Comparison of ENCODE assay signal across 8 mouse cellular contexts in genomic region chr10:81292554-81293333, GRCm38 (mm10). TPM values are rescaled to one million over a fixed set of nuclear protein-coding genes. Genes with fewer than 3 reads are reported as not detected.
A peak's percentile ranks its signal among the peaks of the same experiment; 100 is the strongest.
DNase-seq lines count a peak whose midpoint lies in the region; ATAC-seq lines count a peak whose summit lies in the region.

Pip5k1c (plus strand) TSS chr10:81292963.

- peak; percentile 91 for ATAC-seq in CD4-positive, CD25-positive, alpha-beta regulatory T cell, adult 4 months
- ATAC-seq in heart, embryonic 14.5 days (ENCODE audit: insufficient number of reproducible peaks, insufficient read depth, low FRiP score, low read depth), result peak; percentile 93
- ATAC-seq in liver, embryonic 13.5 days (ENCODE audit: low read depth), result peak; percentile 93
- peak; percentile 92 for ATAC-seq in stomach, embryonic 16.5 days (ENCODE audit: insufficient read depth, low FRiP score)

- peak within 1 kb of the TSS; percentile 60 to 75 for H3K27ac ChIP-seq in heart, embryonic 14.5 days (replicated peaks in 1 of 2; ENCODE audit: control insufficient read depth in 1 of 2, insufficient read depth in 1 of 2, low read depth in 2 of 2, low read length in 2 of 2)
- peak within 1 kb of the TSS; percentile 85 for H3K27ac ChIP-seq in liver, embryonic 13.5 days
- H3K27ac ChIP-seq in stomach, embryonic 16.5 days (ENCODE audit: low read length), result peak within 1 kb of the TSS; percentile 94

- H3K9ac ChIP-seq in heart, embryonic 14.5 days (ENCODE audit: low read length), result peak within 1 kb of the TSS; percentile 78
- peak within 1 kb of the TSS; percentile 85 for H3K9ac ChIP-seq in liver, embryonic 13.5 days
- H3K9ac ChIP-seq in stomach, embryonic 16.5 days (ENCODE audit: low read length), result peak within 1 kb of the TSS; percentile 86

- DNase-seq in c-Kit-negative CD71-positive TER-119-positive erythroid progenitor cells, embryonic 14.5 days (ENCODE audit: low read depth, low spot score), result peak; percentile 100
- DNase-seq in fibroblast of lung, adult 2 months (ENCODE audit: low read depth), result peak; percentile 100
- DNase-seq in kidney, postnatal 14 days, result peak; percentile 100
- peak; percentile 100 for DNase-seq in liver, embryonic 13.5 days
- DNase-seq in neural tube, embryonic 10.5 days (ENCODE audit: extremely low spot score, low spot score), result peak; percentile 98

- H3K27me3 ChIP-seq in heart, embryonic 14.5 days (ENCODE audit: control insufficient read depth, insufficient read depth, low read length), result peaks cover 32% of the 10 kb centered on the region
- peaks cover 13% of the 10 kb centered on the region for H3K27me3 ChIP-seq in liver, embryonic 13.5 days
- no peaks in the 10 kb centered on the region for H3K27me3 ChIP-seq in stomach, embryonic 16.5 days (ENCODE audit: control insufficient read depth, insufficient read depth, low read length)

- peaks cover 20 to 24% of the 10 kb centered on the region in 2 experiments for H3K4me1 ChIP-seq in heart, embryonic 14.5 days (ENCODE audit: control insufficient read depth in 2 of 2, insufficient read depth in 2 of 2, low read length in 2 of 2)
- H3K4me1 ChIP-seq in liver, embryonic 13.5 days (replicated peaks), result peaks cover 82% of the 10 kb centered on the region
- peaks cover 42% of the 10 kb centered on the region for H3K4me1 ChIP-seq in stomach, embryonic 16.5 days (ENCODE audit: control insufficient read depth, insufficient read depth, low read length)

- peak within 1 kb of the TSS; percentile 98 for H3K4me2 ChIP-seq in heart, embryonic 14.5 days (ENCODE audit: low read length)
- peak within 1 kb of the TSS; percentile 95 for H3K4me2 ChIP-seq in liver, embryonic 13.5 days
- peak within 1 kb of the TSS; percentile 97 for H3K4me2 ChIP-seq in stomach, embryonic 16.5 days (ENCODE audit: low read depth, low read length)

- WGBS in heart, embryonic 14.5 days, result under 1% methylated on average over 80 of the region's 80 CpGs
- WGBS in liver, embryonic 13.5 days (ENCODE audit: insufficient replicate concordance), result under 1% methylated on average over 64 of the region's 80 CpGs
- WGBS in stomach, embryonic 16.5 days, result 1% methylated on average over 77 of the region's 80 CpGs

- peak within 1 kb of the TSS; percentile 83 to 85 for H3K4me3 ChIP-seq in heart, embryonic 14.5 days (ENCODE audit: control insufficient read depth in 1 of 2, insufficient read depth in 1 of 2, low read depth in 1 of 2, low read length in 2 of 2)
- H3K4me3 ChIP-seq in liver, embryonic 13.5 days (replicated peaks), result peak within 1 kb of the TSS; percentile 76
- H3K4me3 ChIP-seq in stomach, embryonic 16.5 days (replicated peaks; ENCODE audit: low read length), result peak within 1 kb of the TSS; percentile 91

- H3K9me3 ChIP-seq in heart, embryonic 14.5 days (ENCODE audit: control insufficient read depth, low read length), result no peaks in the 10 kb centered on the region
- no peaks in the 10 kb centered on the region for H3K9me3 ChIP-seq in liver, embryonic 13.5 days (replicated peaks)
- no peaks in the 10 kb centered on the region for H3K9me3 ChIP-seq in stomach, embryonic 16.5 days (replicated peaks; ENCODE audit: control insufficient read depth, low read length)

- H3K36me3 ChIP-seq in heart, embryonic 14.5 days (ENCODE audit: control insufficient read depth, insufficient read depth, low read length), result no peaks in the 10 kb centered on the region; the same call in 1 of the 2 replicates
- no peaks in the 10 kb centered on the region for H3K36me3 ChIP-seq in liver, embryonic 13.5 days
- no peaks in the 10 kb centered on the region for H3K36me3 ChIP-seq in stomach, embryonic 16.5 days (ENCODE audit: control insufficient read depth, insufficient read depth, low read length)

RNA-seq across cellular contexts. Expression of gene Pip5k1c, which starts in this region (rescaled TPM):
- 10 to 100 TPM; 14.6 to 15.1 TPM for polyA plus RNA-seq in CD4-positive, CD25-positive, alpha-beta regulatory T cell, adult 4 months (2017; shearing (Covaris generic))
- polyA plus RNA-seq in heart, embryonic 14.5 days (2014; fragmentation: Nextera tagmentation; extraction: Ambion mirVana), result 31.4 and 33.7 TPM in 2 replicates
- 13.2 and 16.7 TPM in 2 replicates for polyA plus RNA-seq in liver, embryonic 13.5 days (2015; fragmentation: Nextera tagmentation; extraction: Ambion mirVana)
- 40.8 and 41.8 TPM in 2 replicates for polyA plus RNA-seq in stomach, embryonic 16.5 days (2015; fragmentation: Nextera tagmentation; extraction: Ambion mirVana)

Comparison
In these comparisons a context has a peak if more than half of its experiments do, and no peak if none do; other contexts are left out.
1. Peak in every context shown above with its lines: DNase-seq, ATAC-seq, H3K4me3 ChIP-seq and H3K27ac ChIP-seq.